Mouse (Mus musculus) forebrain, embryonic 10.5 days (tissue): ENCODE measurements at regions not wholly inside any gene's neighbourhood (a gene's known extent, or its start where the extent isn't known, plus 50 kb on each side); places are given as distances from the start of the nearest gene placed in this dataset.

Experiments
- DNase-seq: peaks from one replicate; pipeline ENCODE4 v3.0.0-alpha.2; 2017; ENCODE audit warnings: low spot score; ENCODE audit errors: extremely low spot score
- H3K27ac ChIP-seq: fragments of 300-500 bp; sonication (generic); 2 replicates; pipeline ENCODE4 v1.5.1; 2016; ENCODE audit warnings: mild to moderate bottlenecking
- H3K27me3 ChIP-seq: fragments of 300-500 bp; sonication (generic); 2 replicates; pipeline ENCODE4 v1.6.1; 2016; ENCODE audit warnings: mild to moderate bottlenecking; ENCODE audit not compliant: poor library complexity, severe bottlenecking
- H3K36me3 ChIP-seq: fragments of 300-500 bp; sonication (generic); replicated peaks from 2 replicates; pipeline ENCODE4 v1.6.1; 2016; ENCODE audit warnings: mild to moderate bottlenecking, moderate library complexity
- H3K4me1 ChIP-seq: fragments of 300-500 bp; sonication (generic); 2 replicates; pipeline ENCODE4 v1.6.1; 2016
- H3K4me3 ChIP-seq: fragments of 300-500 bp; sonication (generic); 2 replicates; pipeline ENCODE4 v1.5.1; 2016; ENCODE audit warnings: mild to moderate bottlenecking, moderate library complexity
- H3K9me3 ChIP-seq: fragments of 300-500 bp; sonication (generic); 2 replicates; pipeline ENCODE4 v1.6.1; 2016; ENCODE audit warnings: mild to moderate bottlenecking, moderate library complexity
- WGBS: fragments of 180-500 bp; shearing (Covaris S2); methylation state at CpG from one replicate; pipeline ENCODE4 v1.1.7; 2016; 5-methylcytosine and 5-hydroxymethylcytosine counted together

GRCm38 (mm10) chr13:69250334-69251129, 251.2 kb upstream of the Adcy2 start:
- H3K27ac ChIP-seq: no peak overlapping the region
- H3K4me1 ChIP-seq: no peaks in the 10 kb centered on the region
- H3K36me3 ChIP-seq: no peaks in the 10 kb centered on the region
- no peaks in the 10 kb centered on the region for H3K27me3 ChIP-seq
- no peaks in the 10 kb centered on the region for H3K9me3 ChIP-seq
- DNase-seq: no peak
- H3K4me3 ChIP-seq: no peak overlapping the region
- 92% methylated on average over 4 of the region's 4 CpGs for WGBS

- Histone ChIP-seq H3K4me3 (no peak overlapping the region), H3K27ac (no peak overlapping the region), H3K27me3 (no peaks in the 10 kb centered on the region), H3K4me1 (no peaks in the 10 kb centered on the region), H3K36me3 (no peaks in the 10 kb centered on the region), H3K9me3 (no peaks in the 10 kb centered on the region)
- 88% methylated on average over 6 of the region's 6 CpGs for WGBS
- no peak for DNase-seq
Measured at GRCm38 (mm10) chr13:69251130-69251561, 251.8 kb upstream of the Adcy2 start.

DNA sequence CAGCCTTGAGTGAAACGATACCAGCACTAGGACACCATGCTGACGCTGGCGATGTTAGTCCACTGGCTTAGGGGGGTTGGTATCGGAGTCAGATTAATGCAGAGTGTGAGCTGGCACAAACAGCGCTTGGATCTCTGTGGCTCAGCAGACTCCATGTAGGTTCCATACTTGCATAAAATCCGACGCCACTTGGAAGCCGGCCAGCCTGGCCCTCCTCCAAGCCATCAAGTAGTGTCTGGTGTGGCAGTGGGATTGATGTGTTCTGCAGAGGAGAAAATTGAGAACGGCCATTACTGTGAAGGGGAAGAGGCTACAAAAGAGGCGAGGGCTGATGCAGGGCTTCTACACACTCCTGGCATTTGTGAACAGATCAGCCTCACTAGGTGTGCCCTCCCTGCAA, 253.0 kb upstream of the Adcy2 start:
- H3K27ac ChIP-seq: no peak overlapping the region
- no peaks in the 10 kb centered on the region for H3K4me1 ChIP-seq
- no peaks in the 10 kb centered on the region for H3K27me3 ChIP-seq
- no peaks in the 10 kb centered on the region for H3K36me3 ChIP-seq
- H3K4me3 ChIP-seq: no peak overlapping the region
- 96% methylated on average over 10 of the region's 10 CpGs for WGBS
- no peak for DNase-seq
- H3K9me3 ChIP-seq: peaks cover 6% of the 10 kb centered on the region; the same call in 1 of the 2 replicates

DNA sequence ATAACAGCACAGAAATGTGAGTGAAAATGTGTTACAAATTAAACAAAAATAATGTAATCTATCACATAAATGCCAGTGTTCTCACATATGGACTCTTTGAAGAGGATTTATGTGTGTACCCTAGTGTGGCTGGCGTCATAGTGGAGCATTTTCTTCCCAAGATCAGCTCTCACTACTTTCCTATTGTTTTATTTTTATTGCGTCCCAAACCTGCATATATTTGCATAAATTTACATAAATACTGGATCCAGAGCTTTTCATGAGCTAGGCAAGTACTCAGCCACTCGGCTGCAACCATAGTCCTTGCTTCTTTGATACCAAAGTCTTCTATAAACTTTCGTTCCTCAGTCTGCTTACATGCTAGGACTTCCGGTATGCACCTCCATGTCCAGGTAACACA, 261.1 kb upstream of the Adcy2 start:
- DNase-seq: no peak
- H3K4me3 ChIP-seq: no peak overlapping the region
- no peaks in the 10 kb centered on the region for H3K4me1 ChIP-seq
- H3K27ac ChIP-seq: no peak overlapping the region
- no peaks in the 10 kb centered on the region for H3K27me3 ChIP-seq
- no peaks in the 10 kb centered on the region for H3K36me3 ChIP-seq
- H3K9me3 ChIP-seq: peaks cover 9% of the 10 kb centered on the region; the same call in 1 of the 2 replicates
- 77% methylated on average over 5 of the region's 5 CpGs for WGBS

DNA sequence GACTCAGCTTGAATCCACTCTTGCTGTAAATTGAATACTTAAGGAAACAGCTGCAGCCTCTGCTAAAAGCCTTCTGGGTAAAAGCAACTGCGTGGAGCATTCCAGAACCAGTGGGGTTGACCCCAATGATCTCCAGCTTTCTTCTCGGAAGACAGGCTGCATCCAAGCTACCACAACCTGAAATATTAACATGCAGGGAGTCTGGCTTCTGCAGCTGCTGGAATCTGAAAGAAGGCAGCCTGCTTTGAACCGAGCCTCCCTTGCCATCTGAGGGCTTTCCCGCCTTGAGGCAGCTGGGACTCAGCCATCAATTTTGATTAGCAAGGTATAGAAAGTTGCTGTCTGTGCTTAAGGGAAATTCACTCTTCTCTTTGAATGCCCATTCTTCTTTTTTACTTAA, 261.6 kb upstream of the Adcy2 start:
- no peak overlapping the region for H3K27ac ChIP-seq

GRCm38 (mm10) chr13:69263722-69264121, 264.4 kb upstream of the Adcy2 start:
- WGBS: 92% methylated on average over 3 of the region's 3 CpGs
- DNase-seq: no peak
- Histone ChIP-seq H3K4me1 (no peaks in the 10 kb centered on the region), H3K36me3 (no peaks in the 10 kb centered on the region), H3K9me3 (no peaks in the 10 kb centered on the region), H3K27ac (no peak overlapping the region), H3K4me3 (no peak overlapping the region), H3K27me3 (no peaks in the 10 kb centered on the region)

More for the DNA sequence above, 261.6 kb upstream of the Adcy2 start:
- no peaks in the 10 kb centered on the region for H3K4me1 ChIP-seq
- no peak overlapping the region for H3K4me3 ChIP-seq
- H3K27me3 ChIP-seq: no peaks in the 10 kb centered on the region
- no peaks in the 10 kb centered on the region for H3K36me3 ChIP-seq
- H3K9me3 ChIP-seq: peaks cover 9% of the 10 kb centered on the region; the same call in 1 of the 2 replicates
- 91% methylated on average over 4 of the region's 4 CpGs for WGBS
- DNase-seq: no peak

GRCm38 (mm10) chr13:69266071-69266470, 266.7 kb upstream of the Adcy2 start:
- Histone ChIP-seq H3K4me3 (no peak overlapping the region), H3K4me1 (no peaks in the 10 kb centered on the region), H3K27ac (no peak overlapping the region), H3K27me3 (no peaks in the 10 kb centered on the region), H3K9me3 (no peaks in the 10 kb centered on the region), H3K36me3 (no peaks in the 10 kb centered on the region)
- WGBS: 81% methylated on average over 1 of the region's 1 CpGs
- no peak for DNase-seq

- Histone ChIP-seq H3K36me3 (no peaks in the 10 kb centered on the region), H3K27me3 (no peaks in the 10 kb centered on the region), H3K4me3 (no peak overlapping the region), H3K4me1 (no peaks in the 10 kb centered on the region), H3K27ac (no peak overlapping the region), H3K9me3 (0 out of 2 replicates have a peak, but pooled peaks cover 3% of the 10 kb centered on the region)
- 67% methylated on average over 3 of the region's 3 CpGs for WGBS
- no peak for DNase-seq
Measured at GRCm38 (mm10) chr13:69272506-69272905, 261.0 kb upstream of the Nsun2 start.

- Histone ChIP-seq H3K9me3 (peaks cover 11% of the 10 kb centered on the region; the same call in 1 of the 2 replicates), H3K27ac (no peak overlapping the region), H3K4me3 (no peak overlapping the region), H3K27me3 (no peaks in the 10 kb centered on the region), H3K4me1 (no peaks in the 10 kb centered on the region), H3K36me3 (no peaks in the 10 kb centered on the region)
- no peak for DNase-seq
- 81% methylated on average over 8 of the region's 8 CpGs for WGBS
Measured at GRCm38 (mm10) chr13:69279647-69280046, 253.9 kb upstream of the Nsun2 start.

GRCm38 (mm10) chr13:69294483-69294882, 239.1 kb upstream of the Nsun2 start:
- Histone ChIP-seq H3K36me3 (no peaks in the 10 kb centered on the region), H3K27ac (no peak overlapping the region), H3K27me3 (no peaks in the 10 kb centered on the region), H3K9me3 (no peaks in the 10 kb centered on the region; the same call in 1 of the 2 replicates), H3K4me3 (no peak overlapping the region), H3K4me1 (no peaks in the 10 kb centered on the region)
- WGBS: 94% methylated on average over 1 of the region's 1 CpGs
- DNase-seq: no peak

DNA sequence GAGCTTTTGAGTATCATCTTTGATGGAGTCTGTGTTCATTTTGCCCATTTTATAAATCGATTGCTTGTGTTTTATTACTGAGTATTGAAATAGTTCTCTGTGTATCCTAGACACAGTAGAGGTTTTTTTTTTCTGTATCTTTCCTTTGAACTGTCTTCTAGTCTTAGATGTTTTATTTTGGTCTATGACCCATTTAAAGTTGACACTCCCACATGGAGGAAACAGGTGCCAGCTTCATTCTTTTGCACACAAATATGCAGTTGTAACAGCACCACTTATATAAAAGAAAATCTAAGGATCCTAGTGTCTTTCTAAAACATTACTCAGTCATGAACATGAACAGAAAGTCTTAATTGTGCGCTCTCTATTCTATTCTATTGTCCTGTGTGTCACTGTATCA, 230.2 kb upstream of the Nsun2 start:
- DNase-seq: no peak
- no peaks in the 10 kb centered on the region for H3K27me3 ChIP-seq
- H3K4me1 ChIP-seq: no peaks in the 10 kb centered on the region
- no peak overlapping the region for H3K27ac ChIP-seq
- H3K36me3 ChIP-seq: no peaks in the 10 kb centered on the region
- WGBS: 93% methylated on average over 2 of the region's 2 CpGs
- H3K9me3 ChIP-seq: no peaks in the 10 kb centered on the region
- H3K4me3 ChIP-seq: no peak overlapping the region

- Histone ChIP-seq H3K9me3 (no peaks in the 10 kb centered on the region), H3K27ac (no peak overlapping the region), H3K4me1 (no peaks in the 10 kb centered on the region), H3K36me3 (no peaks in the 10 kb centered on the region), H3K4me3 (no peak overlapping the region), H3K27me3 (no peaks in the 10 kb centered on the region)
- no peak for DNase-seq
- 83% methylated on average over 8 of the region's 8 CpGs for WGBS
Measured at GRCm38 (mm10) chr13:69330412-69331000, 203.0 kb upstream of the Nsun2 start.
